Mouse (Mus musculus) C2C12 (cell line): ENCODE data around the gene Mmrn2. TPM values are rescaled to one million over a fixed set of nuclear protein-coding genes. Genes with fewer than 3 reads are reported as not detected.

Experiments
- H3K27me3 ChIP-seq: one replicate; pipeline ENCODE4 v1.6.1; 2011; ENCODE audit not compliant: control insufficient read depth, insufficient read depth, insufficient read length
- H3K36me3 ChIP-seq: one replicate; pipeline ENCODE4 v1.6.1; 2011; ENCODE audit not compliant: control insufficient read depth, insufficient read depth
- H3K4me3 ChIP-seq: one replicate; pipeline ENCODE4 v1.5.1; 2011; ENCODE audit warnings: mild to moderate bottlenecking, control low read depth; ENCODE audit not compliant: poor library complexity, insufficient read depth, severe bottlenecking
- H3K79me2 ChIP-seq: one replicate; pipeline ENCODE4 v1.6.1; 2011; ENCODE audit not compliant: control insufficient read depth, insufficient read depth
- H3K79me3 ChIP-seq: one replicate; pipeline ENCODE4 v1.6.1; 2011; ENCODE audit warnings: low read depth, control low read depth
- H3ac ChIP-seq: one replicate; pipeline ENCODE3; 2011; ENCODE audit warnings: low read depth; ENCODE audit not compliant: control insufficient read depth, insufficient read length
- CEBPB ChIP-seq: IDR thresholded peaks from one replicate; pipeline ENCODE4 v1.6.1; 2011; ENCODE audit warnings: low read depth, mild to moderate bottlenecking, control low read depth, moderate library complexity
- CTCF ChIP-seq: IDR thresholded peaks from one replicate; pipeline ENCODE4 v1.5.1; 2011; ENCODE audit not compliant: control insufficient read depth, insufficient read depth, insufficient read length
- FOSL1 ChIP-seq: IDR thresholded peaks from one replicate; pipeline ENCODE4 v1.8.0; 2011; ENCODE audit warnings: mild to moderate bottlenecking, low read length; ENCODE audit not compliant: poor library complexity, insufficient read depth, severe bottlenecking
- MAX ChIP-seq: IDR thresholded peaks from one replicate; pipeline ENCODE4 v1.6.1; 2011; ENCODE audit warnings: mild to moderate bottlenecking, control low read depth
- MYOD1 ChIP-seq: IDR thresholded peaks from one replicate; pipeline ENCODE4 v1.6.1; 2011; ENCODE audit warnings: low read depth; ENCODE audit not compliant: control insufficient read depth, insufficient read length
- MYOG ChIP-seq: IDR thresholded peaks from one replicate; pipeline ENCODE4 v1.6.1; 2011; ENCODE audit not compliant: control insufficient read depth, insufficient read length; ENCODE audit errors: extremely low read depth
- USF1 ChIP-seq: IDR thresholded peaks from one replicate; pipeline ENCODE4 v1.6.1; 2011; ENCODE audit warnings: low read depth, mild to moderate bottlenecking, control low read depth, moderate library complexity
- polyA plus RNA-seq: library from polyadenylated mRNA; unstranded; fragments of >200 nt; fragmentation: generic; extraction: Trizol; gene quantifications from one replicate; pipeline ENCODE4 v1.2.1, GENCODE M21; 2012; ENCODE audit warnings: missing spikeins

The Mmrn2 gene
- polyA plus RNA-seq, 1 experiment: 0.04 TPM

- H3K27me3 ChIP-seq: no peaks in the 10 kb centered on the region
- no peaks in the 10 kb centered on the region for H3K79me3 ChIP-seq
- peaks cover 72% of the 10 kb centered on the region for H3K36me3 ChIP-seq
- no peak overlapping the region for H3K4me3 ChIP-seq
- TF ChIP-seq MYOG (no peak), CEBPB (no peak), MAX (no peak), USF1 (no peak), FOSL1 (no peak), MYOD1 (no peak), CTCF (no peak)
- H3K79me2 ChIP-seq: no peaks in the 10 kb centered on the region
- no peak overlapping the region for H3ac ChIP-seq
Observed at GRCm38 (mm10) chr14:34417501-34417900, 42.2 kb downstream of the Mmrn2 start.

- Histone ChIP-seq H3ac (no peak overlapping the region), H3K79me2 (no peaks in the 10 kb centered on the region), H3K4me3 (no peak overlapping the region), H3K36me3 (peaks cover 64% of the 10 kb centered on the region), H3K27me3 (no peaks in the 10 kb centered on the region), H3K79me3 (no peaks in the 10 kb centered on the region)
- TF ChIP-seq MYOD1 (no peak), MAX (no peak), CEBPB (no peak), FOSL1 (no peak), CTCF (no peak), MYOG (no peak), USF1 (no peak)
Observed at GRCm38 (mm10) chr14:34421078-34421477, 45.8 kb downstream of the Mmrn2 start.

- Histone ChIP-seq H3K4me3 (no peak overlapping the region), H3ac (no peak overlapping the region), H3K79me2 (no peaks in the 10 kb centered on the region), H3K79me3 (no peaks in the 10 kb centered on the region), H3K36me3 (peaks cover 70% of the 10 kb centered on the region), H3K27me3 (no peaks in the 10 kb centered on the region)
- TF ChIP-seq MYOD1 (no peak), FOSL1 (no peak), CEBPB (no peak), USF1 (no peak), CTCF (no peak), MAX (no peak), MYOG (no peak)
Observed at GRCm38 (mm10) chr14:34428274-34428673, 53.0 kb downstream of the Mmrn2 start.

GRCm38 (mm10) chr14:34429069-34429468 is 53.8 kb downstream of the Mmrn2 start:
- Histone ChIP-seq H3K79me3 (no peaks in the 10 kb centered on the region), H3ac (no peak overlapping the region), H3K36me3 (peaks cover 68% of the 10 kb centered on the region), H3K79me2 (no peaks in the 10 kb centered on the region), H3K4me3 (no peak overlapping the region), H3K27me3 (no peaks in the 10 kb centered on the region)
- TF ChIP-seq MYOG: no peak
- no peak for TF ChIP-seq CEBPB
- no peak for TF ChIP-seq MYOD1
- no peak for TF ChIP-seq CTCF
- TF ChIP-seq MAX: no peak
- no peak for TF ChIP-seq FOSL1
- TF ChIP-seq USF1: no peak

- Histone ChIP-seq H3K79me3 (no peaks in the 10 kb centered on the region), H3K4me3 (no peak overlapping the region), H3K27me3 (no peaks in the 10 kb centered on the region), H3K79me2 (no peaks in the 10 kb centered on the region), H3ac (no peak overlapping the region), H3K36me3 (peaks cover 56% of the 10 kb centered on the region)
- TF ChIP-seq FOSL1: no peak
Observed at GRCm38 (mm10) chr14:34440526-34441066, 65.3 kb downstream of the Mmrn2 start.

GRCm38 (mm10) chr14:34442531-34442930 is 67.3 kb downstream of the Mmrn2 start:
- Histone ChIP-seq H3K79me3 (no peaks in the 10 kb centered on the region), H3ac (no peak overlapping the region), H3K27me3 (no peaks in the 10 kb centered on the region), H3K79me2 (no peaks in the 10 kb centered on the region), H3K4me3 (no peak overlapping the region), H3K36me3 (peaks cover 69% of the 10 kb centered on the region)
- TF ChIP-seq MAX (no peak), CTCF (no peak), USF1 (no peak), CEBPB (no peak), MYOD1 (no peak), FOSL1 (no peak), MYOG (no peak)

- Histone ChIP-seq H3K79me2 (peaks cover 6% of the 10 kb centered on the region), H3K36me3 (peaks cover 59% of the 10 kb centered on the region), H3K27me3 (no peaks in the 10 kb centered on the region), H3ac (no peak overlapping the region), H3K79me3 (no peaks in the 10 kb centered on the region), H3K4me3 (no peak overlapping the region)
- TF ChIP-seq MYOG: no peak
- TF ChIP-seq MYOD1: no peak
- TF ChIP-seq FOSL1: no peak
- no peak for TF ChIP-seq CEBPB
- TF ChIP-seq USF1: no peak
- no peak for TF ChIP-seq MAX
- TF ChIP-seq CTCF: no peak
Observed at GRCm38 (mm10) chr14:34444368-34444767, 69.1 kb downstream of the Mmrn2 start.
